Mouse (Mus musculus) brain, embryonic 14.5 days (tissue): Measurements from ENCODE around the gene 1810009A15Rik.

Experiments used
- CTCF ChIP-seq: fragments of 200-500 bp; IDR thresholded peaks from 2 replicates; pipeline ENCODE4 v1.5.1; 2012; ENCODE audit warnings: inconsistent platforms, mild to moderate bottlenecking, moderate library complexity, borderline replicate concordance; ENCODE audit not compliant: insufficient read depth, insufficient read length; ENCODE audit errors: extremely low read depth
- POLR2A ChIP-seq: fragments of 200-500 bp; IDR thresholded peaks from 2 replicates; pipeline ENCODE4 v1.6.1; 2012; ENCODE audit warnings: mild to moderate bottlenecking, inconsistent platforms, borderline replicate concordance; ENCODE audit not compliant: poor library complexity, insufficient read depth, insufficient read length, severe bottlenecking; ENCODE audit errors: extremely low read depth

GRCm38 (mm10) chr19:8839908-8840791, 48.5 kb upstream of the 1810009A15Rik start:
- TF ChIP-seq CTCF (no peak), POLR2A (no peak)
